Mouse (Mus musculus) cerebellum, adult 2 months (tissue): Measurements from ENCODE around the gene Cfap298. TPM values are rescaled to one million over a fixed set of nuclear protein-coding genes. Genes with fewer than 3 reads are reported as not detected.

Experiments
- DNase-seq, 2 experiments: peaks; one replicate each; pipeline ENCODE4 v3.0.0; 2021
- H3K27ac ChIP-seq: fragments of 200-500 bp; 2 replicates; pipeline ENCODE4 v1.5.1; 2012; ENCODE audit warnings: low read length, control low read depth, inconsistent platforms; ENCODE audit not compliant: insufficient read depth
- H3K27me3 ChIP-seq: fragments of 200-500 bp; 2 replicates; pipeline ENCODE4 v1.6.1; 2012; ENCODE audit warnings: inconsistent platforms, mild to moderate bottlenecking, low read length, moderate library complexity; ENCODE audit not compliant: control insufficient read depth, insufficient read depth
- H3K4me1 ChIP-seq: fragments of 200-500 bp; 2 replicates; pipeline ENCODE4 v1.6.1; 2011; ENCODE audit warnings: low read length; ENCODE audit not compliant: control insufficient read depth, insufficient read depth
- H3K4me3 ChIP-seq: fragments of 200-500 bp; replicated peaks from 2 replicates; pipeline ENCODE3; 2011; ENCODE audit warnings: mild to moderate bottlenecking, low read depth, low read length, control low read depth; ENCODE audit not compliant: insufficient read depth
- CTCF ChIP-seq: fragments of 200-500 bp; IDR thresholded peaks from 2 replicates; pipeline ENCODE4 v1.5.1; 2011; ENCODE audit warnings: low read depth, mild to moderate bottlenecking, control low read depth, low read length, moderate library complexity, borderline replicate concordance; ENCODE audit not compliant: insufficient read depth
- POLR2A ChIP-seq: fragments of 200-500 bp; IDR thresholded peaks from 2 replicates; pipeline ENCODE4 v1.6.1; 2011; ENCODE audit warnings: low read length, control low read depth, borderline replicate concordance; ENCODE audit not compliant: insufficient read depth
- WGBS: fragments of 180-500 bp; shearing (Covaris S2); methylation state at CpG from one replicate; pipeline ENCODE4 v1.1.7; 2018; 5-methylcytosine and 5-hydroxymethylcytosine counted together
- polyA plus RNA-seq: library from polyadenylated mRNA; depleted of rRNA; stranded (reverse); fragments of >200 nt; gene quantifications from 2 replicates; pipeline ENCODE4 v1.2.3, GENCODE M21; 2012

Gene Cfap298
- polyA plus RNA-seq, 1 experiment, result 32.7 TPM

DNA sequence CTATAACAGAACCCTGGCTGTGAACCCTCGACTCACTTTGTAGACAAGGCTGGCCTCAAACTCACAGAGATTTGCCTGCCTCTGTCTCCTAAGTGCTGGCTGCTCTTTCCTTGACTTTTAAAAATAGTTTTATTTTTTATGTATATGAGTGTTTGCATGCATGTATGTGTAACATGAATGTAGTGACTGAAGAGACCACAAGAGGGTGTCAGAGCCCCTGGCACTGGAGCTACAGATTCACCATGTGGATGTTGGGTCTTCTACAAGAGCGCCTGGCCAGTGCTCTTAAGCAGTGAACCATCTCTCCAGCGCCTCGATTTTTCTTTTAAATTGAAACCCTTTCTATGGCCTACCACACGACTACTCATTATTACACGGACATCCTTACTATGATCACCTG is 18.9 kb upstream of the Cfap298 start:
- H3K27ac ChIP-seq, result no peak overlapping the region
- H3K27me3 ChIP-seq, result no peaks in the 10 kb centered on the region
- no peak overlapping the region for H3K4me3 ChIP-seq
- DNase-seq, result no peak
- 91% methylated on average over 6 of the region's 6 CpGs for WGBS
- TF ChIP-seq POLR2A (no peak), CTCF (peak; percentile 13; the same call in 1 of the 2 replicates)
- H3K4me1 ChIP-seq, result no peaks in the 10 kb centered on the region

DNA sequence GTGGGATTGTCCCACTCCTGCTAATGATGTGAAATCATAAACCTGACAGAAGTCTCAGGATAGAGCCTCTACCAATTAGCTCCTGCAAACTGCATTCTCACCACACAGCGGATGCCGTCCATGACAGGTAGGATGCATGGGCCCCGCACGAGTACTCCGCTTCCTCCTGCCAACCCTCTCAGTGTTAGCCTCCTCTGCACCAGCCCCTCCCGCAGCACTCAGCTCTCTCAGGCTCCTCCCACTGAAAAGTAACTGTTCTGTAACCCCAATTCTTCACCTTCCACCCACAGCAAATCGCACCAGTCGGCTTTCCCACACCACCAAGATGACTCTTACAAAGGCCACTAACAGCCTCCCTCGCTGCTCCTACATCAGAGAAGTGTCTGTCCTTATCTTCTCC is 18.2 kb upstream of the Cfap298 start:
- TF ChIP-seq POLR2A (no peak), CTCF (no peak)
- DNase-seq, result no peak
- Histone ChIP-seq H3K27ac (no peak overlapping the region), H3K4me1 (no peaks in the 10 kb centered on the region), H3K4me3 (no peak overlapping the region), H3K27me3 (no peaks in the 10 kb centered on the region)
- WGBS, result 93% methylated on average over 9 of the region's 9 CpGs

DNA sequence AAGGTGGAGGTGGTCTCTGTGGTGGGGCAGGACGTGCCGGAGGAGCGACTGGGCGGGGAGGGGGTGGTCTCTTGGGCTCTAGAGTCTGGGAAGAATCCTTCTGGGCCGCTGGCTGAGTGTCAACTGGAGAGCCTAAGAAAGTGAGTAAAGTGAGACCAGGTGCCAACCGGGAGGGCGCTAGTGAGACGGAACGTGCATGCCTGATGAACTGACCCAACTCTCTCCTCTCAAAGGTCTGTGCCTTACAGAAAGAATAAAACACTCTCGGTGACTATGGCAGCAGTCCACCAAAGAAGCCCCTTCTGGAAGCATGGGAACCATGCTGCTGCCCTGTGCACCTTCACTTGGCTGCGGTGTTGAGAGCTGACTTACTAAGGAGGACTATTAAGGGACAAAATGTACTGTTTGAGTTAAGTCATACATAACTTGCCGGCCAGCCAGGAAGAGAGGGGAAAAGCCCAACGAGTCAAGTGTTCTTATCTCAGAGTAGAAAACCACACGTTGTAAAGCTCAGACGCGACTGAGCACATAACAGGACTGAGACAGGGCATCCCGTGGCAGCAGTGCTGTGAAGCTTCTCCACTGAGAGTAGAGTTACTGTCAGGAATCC is 15.5 kb upstream of the Cfap298 start:
- 53% methylated on average over 17 of the region's 17 CpGs for WGBS
- no peaks in the 10 kb centered on the region for H3K4me1 ChIP-seq
- no peak for DNase-seq
- H3K27ac ChIP-seq, result no peak overlapping the region
- no peak overlapping the region for H3K4me3 ChIP-seq
- H3K27me3 ChIP-seq, result no peaks in the 10 kb centered on the region
- TF ChIP-seq CTCF, result no peak
- no peak for TF ChIP-seq POLR2A

DNA sequence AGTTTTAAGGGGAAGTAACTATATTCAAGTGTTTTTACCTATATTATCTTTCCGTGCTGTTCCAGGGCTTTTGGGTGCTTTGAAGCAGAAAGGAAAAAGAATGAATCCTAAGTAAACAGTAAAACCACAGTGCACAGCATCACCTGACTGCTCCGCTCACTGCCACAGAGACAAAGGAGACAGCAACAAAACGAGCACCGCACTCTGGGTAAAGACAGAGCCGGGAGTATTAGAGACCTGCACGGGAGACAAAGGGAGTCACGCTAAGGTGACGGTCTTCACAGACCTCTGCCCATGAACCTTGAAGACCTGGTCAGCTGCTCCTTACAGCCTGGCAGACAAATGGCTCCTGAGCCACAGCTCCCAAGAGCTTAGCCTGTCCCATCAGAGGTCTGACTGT is 12.1 kb upstream of the Cfap298 start:
- 89% methylated on average over 8 of the region's 8 CpGs for WGBS
- no peaks in the 10 kb centered on the region for H3K27me3 ChIP-seq
- TF ChIP-seq POLR2A (no peak), CTCF (no peak)
- no peak overlapping the region for H3K27ac ChIP-seq
- H3K4me3 ChIP-seq, result no peak overlapping the region
- no peak for DNase-seq
- no peaks in the 10 kb centered on the region for H3K4me1 ChIP-seq

DNA sequence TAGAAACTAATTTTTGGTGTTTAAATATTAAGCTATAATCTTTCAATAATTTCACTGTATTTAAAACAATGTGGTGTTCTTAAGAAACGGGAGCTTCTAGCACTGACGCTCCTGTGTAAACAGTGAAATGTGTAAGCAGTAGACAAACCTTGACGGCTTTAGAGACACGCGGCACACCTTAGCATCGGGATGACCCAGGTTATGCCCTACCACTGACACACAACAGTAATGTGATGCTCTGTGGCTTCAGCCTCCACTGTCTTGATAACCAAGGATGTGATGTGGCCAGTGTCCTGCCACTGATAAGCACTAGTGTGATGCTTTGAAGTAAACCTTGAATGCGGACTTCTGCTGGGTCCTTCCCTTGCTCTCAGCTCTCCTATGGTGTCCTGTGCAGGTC is 6.3 kb upstream of the Cfap298 start:
- H3K4me3 ChIP-seq, result no peak overlapping the region
- no peak overlapping the region for H3K27ac ChIP-seq
- WGBS, result 96% methylated on average over 7 of the region's 7 CpGs
- H3K27me3 ChIP-seq, result no peaks in the 10 kb centered on the region
- DNase-seq, result no peak
- no peaks in the 10 kb centered on the region for H3K4me1 ChIP-seq
- no peak for TF ChIP-seq POLR2A
- TF ChIP-seq CTCF, result no peak

DNA sequence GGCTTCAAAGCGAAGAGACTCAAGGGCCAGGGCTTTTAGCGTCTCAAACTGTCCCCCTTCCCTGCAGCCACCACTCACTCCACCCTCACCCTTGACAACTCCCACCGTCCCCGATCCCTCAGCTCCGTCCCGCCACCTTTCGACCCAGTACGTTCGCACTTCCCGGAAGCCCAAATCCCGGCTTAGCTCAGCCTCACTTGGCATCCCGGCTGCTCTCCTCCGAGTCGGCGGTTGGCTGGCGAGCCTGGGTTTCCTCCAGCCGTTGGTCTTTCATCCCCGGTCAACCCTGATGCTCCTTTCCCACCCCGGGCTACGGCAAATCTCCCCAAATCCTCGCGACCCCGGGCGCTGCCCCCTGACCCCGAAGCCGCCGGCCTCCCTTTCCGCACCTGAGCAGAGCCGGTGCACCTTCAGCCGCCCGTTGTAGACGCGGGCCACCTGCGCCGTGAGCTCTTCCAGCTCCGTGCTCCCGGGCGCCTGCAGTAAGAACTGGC is 674 bp downstream of the Cfap298 start:
- Histone ChIP-seq H3K4me1 (peaks cover 4% of the 10 kb centered on the region; the same call in 1 of the 2 replicates), H3K27me3 (no peaks in the 10 kb centered on the region), H3K27ac (peak overlapping the region; percentile 30; the same call in 1 of the 2 replicates), H3K4me3 (peak overlapping the region; percentile 63)
- under 1% methylated on average over 38 of the region's 38 CpGs for WGBS
- TF ChIP-seq CTCF, result no peak
- TF ChIP-seq POLR2A, result no peak
- DNase-seq, result peak in 1 of 2 experiments; percentile 69

DNA sequence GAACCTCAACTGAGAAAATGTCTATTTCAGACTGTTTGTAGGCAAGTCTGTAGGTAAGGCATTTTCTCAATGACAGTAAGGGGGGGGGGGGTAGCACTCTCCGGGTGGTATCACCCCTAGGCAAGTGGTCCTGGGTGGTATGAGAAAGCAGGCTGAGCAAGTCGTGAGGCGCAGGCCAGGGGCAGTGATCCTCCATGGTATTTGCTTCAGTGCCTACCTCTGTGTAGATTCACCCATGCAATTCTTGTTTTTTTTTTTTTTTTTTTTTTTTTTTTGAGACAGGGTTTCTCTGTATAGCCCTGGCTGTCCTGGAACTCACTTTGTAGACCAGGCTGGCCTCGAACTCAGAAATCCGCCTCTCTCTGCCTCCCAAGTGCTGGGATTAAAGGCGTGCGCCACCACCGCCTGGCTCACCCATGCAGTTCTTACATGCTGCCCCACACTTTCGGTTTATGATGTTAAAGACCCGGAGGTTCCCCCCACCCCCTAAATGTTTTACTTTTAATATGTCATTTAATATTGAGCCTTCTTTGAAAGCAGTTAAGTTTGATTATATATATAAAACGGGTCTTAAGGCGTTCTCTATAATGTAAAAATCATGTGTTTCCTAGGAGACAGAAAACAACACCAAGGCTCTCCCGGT is 1.3 kb downstream of the Cfap298 start:
- Histone ChIP-seq H3K4me1 (peaks cover 4% of the 10 kb centered on the region; the same call in 1 of the 2 replicates), H3K27ac (no peak overlapping the region), H3K4me3 (peak overlapping the region; percentile 63), H3K27me3 (no peaks in the 10 kb centered on the region)
- no peak for TF ChIP-seq CTCF
- WGBS, result 24% methylated on average over 13 of the region's 13 CpGs
- no peak for DNase-seq

DNA sequence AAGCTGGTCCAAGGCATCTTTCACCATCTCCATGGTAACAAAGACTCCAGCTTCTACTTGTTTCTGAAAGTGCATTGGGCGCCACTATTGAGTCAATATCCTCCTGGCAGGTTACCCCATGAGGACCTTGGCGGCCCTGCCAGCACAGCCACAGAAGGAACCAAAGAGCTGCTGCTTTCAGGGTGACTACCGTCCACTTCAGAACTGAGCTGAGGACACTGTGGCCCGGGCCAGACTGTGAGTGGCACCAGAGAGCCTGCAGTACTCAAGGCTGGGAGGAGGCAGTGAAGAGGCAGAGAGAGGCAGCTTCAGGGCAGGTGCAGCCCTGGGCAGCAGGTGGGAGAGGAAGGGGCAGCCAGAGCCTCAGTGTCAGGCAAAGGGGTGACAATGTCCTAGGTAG is 7.5 kb downstream of the Cfap298 start:
- H3K27ac ChIP-seq, result no peak overlapping the region
- 87% methylated on average over 4 of the region's 4 CpGs for WGBS
- no peaks in the 10 kb centered on the region for H3K4me1 ChIP-seq
- no peak for TF ChIP-seq POLR2A
- no peak for TF ChIP-seq CTCF
- no peak for DNase-seq
- no peaks in the 10 kb centered on the region for H3K27me3 ChIP-seq
- no peak overlapping the region for H3K4me3 ChIP-seq

DNA sequence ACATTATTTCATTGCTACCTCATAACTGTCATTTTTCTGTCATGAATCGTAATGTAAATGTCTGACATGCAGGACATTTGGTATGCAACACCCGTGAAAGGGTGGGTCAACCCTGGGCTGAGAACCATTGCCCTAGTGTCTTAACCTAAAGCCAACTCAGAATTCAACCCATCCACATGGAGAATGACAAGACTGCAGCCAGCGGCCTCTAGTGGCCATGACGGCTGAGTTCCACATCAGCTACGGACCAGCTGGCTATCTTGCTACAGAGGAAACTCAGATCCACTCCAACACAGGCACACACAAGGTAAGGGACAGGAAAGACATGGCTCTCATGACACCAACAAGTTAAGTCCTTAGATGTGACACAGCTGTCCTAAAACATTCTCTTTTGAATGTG is 9.5 kb downstream of the Cfap298 start:
- TF ChIP-seq CTCF (peak; percentile 82), POLR2A (no peak)
- no peak overlapping the region for H3K27ac ChIP-seq
- H3K4me1 ChIP-seq, result no peaks in the 10 kb centered on the region; the same call in 1 of the 2 replicates
- no peak overlapping the region for H3K4me3 ChIP-seq
- H3K27me3 ChIP-seq, result no peaks in the 10 kb centered on the region
- 23% methylated on average over 5 of the region's 5 CpGs for WGBS
- peak; percentile 54 to 57 for DNase-seq
